Mouse (Mus musculus) thymus, adult 2 months (tissue): ENCODE results near the gene Nqo1. TPM values are rescaled to one million over a fixed set of nuclear protein-coding genes. Genes with fewer than 3 reads are reported as not detected.

Experiments
- DNase-seq: peaks from one replicate; pipeline ENCODE4 v3.0.0; 2021
- H3K27ac ChIP-seq: fragments of 200-500 bp; 2 replicates; pipeline ENCODE4 v1.5.1; 2012; ENCODE audit warnings: low read length, control low read depth; ENCODE audit not compliant: control insufficient read depth, insufficient read depth
- H3K27me3 ChIP-seq: fragments of 200-500 bp; 2 replicates; pipeline ENCODE4 v1.6.1; 2012; ENCODE audit warnings: mild to moderate bottlenecking, low read length, moderate library complexity, mixed read lengths; ENCODE audit not compliant: control insufficient read depth, insufficient read depth
- H3K36me3 ChIP-seq: fragments of 200-500 bp; 2 replicates; pipeline ENCODE4 v1.6.1; 2012; ENCODE audit warnings: mild to moderate bottlenecking, low read length, moderate library complexity; ENCODE audit not compliant: control insufficient read depth, insufficient read depth
- H3K4me1 ChIP-seq: fragments of 200-500 bp; replicated peaks from 2 replicates; pipeline ENCODE4 v1.6.1; 2012; ENCODE audit warnings: low read length; ENCODE audit not compliant: control insufficient read depth, insufficient read depth
- H3K4me3 ChIP-seq: fragments of 200-500 bp; 2 replicates; pipeline ENCODE4 v1.5.1; 2012; ENCODE audit warnings: mild to moderate bottlenecking, low read length, control low read depth, moderate library complexity; ENCODE audit not compliant: control insufficient read depth, insufficient read depth
- CTCF ChIP-seq: fragments of 200-500 bp; IDR thresholded peaks from 2 replicates; pipeline ENCODE4 v1.5.1; 2012; ENCODE audit warnings: mild to moderate bottlenecking, control low read depth, low read length, moderate library complexity, borderline replicate concordance; ENCODE audit not compliant: control insufficient read depth, poor library complexity, insufficient read depth; ENCODE audit errors: extremely low read depth
- POLR2A ChIP-seq: fragments of 200-500 bp; IDR thresholded peaks from 2 replicates; pipeline ENCODE4 v1.6.1; 2012; ENCODE audit warnings: mild to moderate bottlenecking, low read length, control low read depth, moderate library complexity; ENCODE audit not compliant: control insufficient read depth, poor library complexity, insufficient read depth; ENCODE audit errors: extremely low read depth
- WGBS: fragments of 180-500 bp; shearing (Covaris S2); methylation state at CpG from one replicate; pipeline ENCODE4 v1.1.7; 2018; 5-methylcytosine and 5-hydroxymethylcytosine counted together
- polyA plus RNA-seq: library from polyadenylated mRNA; depleted of rRNA; stranded (reverse); fragments of >200 nt; gene quantifications from 2 replicates; pipeline ENCODE4 v1.2.3, GENCODE M21; 2012

The Nqo1 gene
- polyA plus RNA-seq, 1 experiment = 12.8 TPM

GRCm38 (mm10) chr8:107405935-107406334 lies 2.9 kb upstream of the Nqo1 start:
- DNase-seq = no peak
- Histone ChIP-seq H3K36me3 (no peaks in the 10 kb centered on the region), H3K4me1 (peaks cover 11% of the 10 kb centered on the region), H3K27me3 (no peaks in the 10 kb centered on the region), H3K4me3 (no peak overlapping the region), H3K27ac (no peak overlapping the region)
- 82% methylated on average over 3 of the region's 3 CpGs for WGBS
- TF ChIP-seq POLR2A = no peak
- no peak for TF ChIP-seq CTCF

GRCm38 (mm10) chr8:107404057-107404456 lies 1.1 kb upstream of the Nqo1 start:
- Histone ChIP-seq H3K4me3 (no peak overlapping the region), H3K4me1 (peaks cover 11% of the 10 kb centered on the region), H3K36me3 (no peaks in the 10 kb centered on the region), H3K27me3 (no peaks in the 10 kb centered on the region), H3K27ac (no peak overlapping the region)
- no peak for DNase-seq
- 90% methylated on average over 4 of the region's 4 CpGs for WGBS
- no peak for TF ChIP-seq CTCF
- no peak for TF ChIP-seq POLR2A

- no peak for DNase-seq
- H3K27me3 ChIP-seq = no peaks in the 10 kb centered on the region
- 93% methylated on average over 5 of the region's 5 CpGs for WGBS
- no peak for TF ChIP-seq POLR2A
- TF ChIP-seq CTCF = no peak
- H3K4me3 ChIP-seq = no peak overlapping the region
- H3K27ac ChIP-seq = no peak overlapping the region
- no peaks in the 10 kb centered on the region for H3K36me3 ChIP-seq
- peaks cover 11% of the 10 kb centered on the region for H3K4me1 ChIP-seq
Observed at GRCm38 (mm10) chr8:107401866-107402265, 1.1 kb downstream of the Nqo1 start.

- Histone ChIP-seq H3K36me3 (no peaks in the 10 kb centered on the region), H3K27ac (no peak overlapping the region), H3K27me3 (no peaks in the 10 kb centered on the region), H3K4me1 (peaks cover 11% of the 10 kb centered on the region), H3K4me3 (no peak overlapping the region)
- TF ChIP-seq POLR2A (no peak), CTCF (no peak)
- DNase-seq = no peak
- WGBS = 83% methylated on average over 9 of the region's 9 CpGs
Observed at GRCm38 (mm10) chr8:107399495-107399894, 3.5 kb downstream of the Nqo1 start.

- no peak overlapping the region for H3K4me3 ChIP-seq
- no peaks in the 10 kb centered on the region for H3K36me3 ChIP-seq
- H3K4me1 ChIP-seq = peaks cover under 1% of the 10 kb centered on the region
- DNase-seq = no peak
- no peak for TF ChIP-seq CTCF
- TF ChIP-seq POLR2A = no peak
- no peaks in the 10 kb centered on the region for H3K27me3 ChIP-seq
- no peak overlapping the region for H3K27ac ChIP-seq
- WGBS = 89% methylated on average over 12 of the region's 12 CpGs
Observed at GRCm38 (mm10) chr8:107397665-107398064, 5.3 kb downstream of the Nqo1 start.

- 92% methylated on average over 10 of the region's 10 CpGs for WGBS
- no peak for DNase-seq
- TF ChIP-seq CTCF (no peak), POLR2A (no peak)
- Histone ChIP-seq H3K4me3 (no peak overlapping the region), H3K27me3 (no peaks in the 10 kb centered on the region), H3K4me1 (0 out of 2 replicates have a peak, but pooled peaks cover 2% of the 10 kb centered on the region), H3K27ac (no peak overlapping the region), H3K36me3 (no peaks in the 10 kb centered on the region)
Observed at GRCm38 (mm10) chr8:107396106-107396670, 6.8 kb downstream of the Nqo1 start.

GRCm38 (mm10) chr8:107395397-107395796 lies 7.6 kb downstream of the Nqo1 start:
- DNase-seq = no peak
- no peak for TF ChIP-seq POLR2A
- TF ChIP-seq CTCF = no peak
- Histone ChIP-seq H3K27me3 (no peaks in the 10 kb centered on the region), H3K4me3 (no peak overlapping the region), H3K4me1 (0 out of 2 replicates have a peak, but pooled peaks cover 2% of the 10 kb centered on the region), H3K27ac (no peak overlapping the region), H3K36me3 (no peaks in the 10 kb centered on the region)
